Mouse (Mus musculus): ENCODE measurements at regions not wholly inside any gene's neighbourhood (a gene's known extent, or its start where the extent isn't known, plus 50 kb on each side); places are given as distances from the start of the nearest gene placed in this dataset.

DNA sequence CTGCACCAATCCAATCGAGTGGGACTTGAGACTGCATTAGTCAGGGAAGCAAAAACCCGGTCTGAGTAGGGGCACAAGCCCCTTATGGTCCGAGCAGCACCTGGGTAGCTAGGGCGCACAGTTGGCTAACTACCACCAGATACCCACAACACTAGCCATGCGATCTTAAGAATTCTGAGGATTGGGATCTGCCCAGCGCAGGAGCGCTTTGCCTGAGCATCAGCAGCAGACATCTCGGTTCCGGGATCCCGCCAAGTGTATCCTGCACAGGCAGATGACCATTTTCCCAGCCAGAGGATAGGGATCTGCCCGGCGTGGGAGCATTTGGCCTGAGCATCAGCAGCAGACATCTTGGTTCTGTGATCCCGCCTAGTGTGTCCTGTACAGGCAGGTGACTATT, 61.7 kb downstream of the Gm7951 start:
- peak; percentile 0 to 7 for DNase-seq (ENCODE audit: low spot score in 2 of 2)

Measured in spleen, postnatal 14 days (tissue).